Mouse (Mus musculus) 3T3-L1 (cell line): Measurements from ENCODE around the gene Ptgr1.

Experiments
- DNase-seq: peaks from one replicate; pipeline ENCODE4 v3.0.0-alpha.2; 2015; ENCODE audit warnings: low read depth, low spot score

Ptgr1 gene

GRCm38 (mm10) chr4:58926120-58926519 is 60.8 kb downstream of the Ptgr1 start:
- DNase-seq = no peak

GRCm38 (mm10) chr4:58925664-58926063 is 61.3 kb downstream of the Ptgr1 start:
- no peak for DNase-seq

- no peak for DNase-seq
Observed at GRCm38 (mm10) chr4:58923933-58924332, 63.0 kb downstream of the Ptgr1 start.
